Mouse (Mus musculus): ENCODE measurements around the gene Gm10300.

GRCm38 (mm10) chr4:132025738-132026527, 48.6 kb upstream of the Gm10300 start:
- TF ChIP-seq FLI1 (IDR thresholded peaks at IDR 0.05; ENCODE audit: low read length) (no peak), GATA1 (IDR thresholded peaks at IDR 0.05; ENCODE audit: borderline replicate concordance, low read length) (no peak)
